Mouse (Mus musculus): ENCODE measurements around the gene Gm21725. TPM values are rescaled to one million over a fixed set of nuclear protein-coding genes. Genes with fewer than 3 reads are reported as not detected.
"Not testable (repeated sequence)": the region's sequence is repeated elsewhere in the genome, so short reads cannot be mapped to it uniquely, and the experiment has no call there.

Gm21725 gene
- polyA plus RNA-seq (2015; fragmentation: Nextera tagmentation; extraction: Ambion mirVana), result not detected in 2 replicates

DNA sequence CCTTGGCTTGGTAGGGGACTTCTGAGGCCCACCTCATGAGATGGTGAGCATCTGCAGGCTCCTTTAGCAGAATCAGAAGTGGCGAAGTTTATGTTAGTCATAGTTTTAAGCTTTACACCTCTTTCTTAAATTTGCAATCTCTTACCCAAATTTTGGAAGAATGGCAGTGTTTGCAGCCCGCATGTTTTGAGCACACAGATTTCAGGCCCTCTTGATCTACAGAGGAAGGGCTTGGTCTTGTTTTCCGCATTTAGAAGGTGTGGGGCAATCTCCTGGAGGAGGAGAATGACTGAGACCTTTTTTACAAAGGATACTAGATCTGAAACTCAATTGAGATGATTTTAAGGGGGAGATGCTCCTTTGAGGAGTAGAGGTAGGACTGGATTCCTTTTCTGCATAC, at the start of gene Gm21725:
Gene Gm21725 (minus strand): TSS at position 101 of the 400 bp plus-strand sequence.
- H3K36me3 ChIP-seq (ENCODE audit: control insufficient read depth, insufficient read depth); H3K27me3 ChIP-seq (replicated peaks; ENCODE audit: control insufficient read depth, insufficient read depth, low read length); ATAC-seq; H3K9ac ChIP-seq (ENCODE audit: low read depth, low read length); H3K4me3 ChIP-seq (ENCODE audit: low read depth, low read length); H3K27ac ChIP-seq (ENCODE audit: low read depth, low read length); H3K4me2 ChIP-seq (replicated peaks; ENCODE audit: low read depth); H3K4me1 ChIP-seq (replicated peaks; ENCODE audit: control insufficient read depth, insufficient read depth, low read length); H3K9me3 ChIP-seq (ENCODE audit: control insufficient read depth): not testable (repeated sequence)
- WGBS, result no CpG with 5 or more reads among the region's 3 CpGs

Other genes starting within 250 kb of the Gm21725 start
- gene Gm21891, start 215.6 kb downstream of the Gm21725 start, polyA plus RNA-seq (2015; fragmentation: Nextera tagmentation; extraction: Ambion mirVana), result not detected in 2 replicates
- not detected in 2 replicates for gene Gm21425, start 187.1 kb downstream of the Gm21725 start, polyA plus RNA-seq (2015; fragmentation: Nextera tagmentation; extraction: Ambion mirVana)
- gene Gm21828, start 125.1 kb downstream of the Gm21725 start, polyA plus RNA-seq (2015; fragmentation: Nextera tagmentation; extraction: Ambion mirVana), result not detected in 2 replicates
- not detected in 2 replicates for gene Gm21440, start 96.7 kb downstream of the Gm21725 start, polyA plus RNA-seq (2015; fragmentation: Nextera tagmentation; extraction: Ambion mirVana)
- not detected in 2 replicates for gene Gm21454, start 96.6 kb downstream of the Gm21725 start, polyA plus RNA-seq (2015; fragmentation: Nextera tagmentation; extraction: Ambion mirVana)
- gene Gm21866, start 116.5 kb upstream of the Gm21725 start, polyA plus RNA-seq (2015; fragmentation: Nextera tagmentation; extraction: Ambion mirVana), result not detected in 2 replicates
- not detected in 2 replicates for gene Gm20773, start 145.0 kb upstream of the Gm21725 start, polyA plus RNA-seq (2015; fragmentation: Nextera tagmentation; extraction: Ambion mirVana)